In the genomic region with DNA sequence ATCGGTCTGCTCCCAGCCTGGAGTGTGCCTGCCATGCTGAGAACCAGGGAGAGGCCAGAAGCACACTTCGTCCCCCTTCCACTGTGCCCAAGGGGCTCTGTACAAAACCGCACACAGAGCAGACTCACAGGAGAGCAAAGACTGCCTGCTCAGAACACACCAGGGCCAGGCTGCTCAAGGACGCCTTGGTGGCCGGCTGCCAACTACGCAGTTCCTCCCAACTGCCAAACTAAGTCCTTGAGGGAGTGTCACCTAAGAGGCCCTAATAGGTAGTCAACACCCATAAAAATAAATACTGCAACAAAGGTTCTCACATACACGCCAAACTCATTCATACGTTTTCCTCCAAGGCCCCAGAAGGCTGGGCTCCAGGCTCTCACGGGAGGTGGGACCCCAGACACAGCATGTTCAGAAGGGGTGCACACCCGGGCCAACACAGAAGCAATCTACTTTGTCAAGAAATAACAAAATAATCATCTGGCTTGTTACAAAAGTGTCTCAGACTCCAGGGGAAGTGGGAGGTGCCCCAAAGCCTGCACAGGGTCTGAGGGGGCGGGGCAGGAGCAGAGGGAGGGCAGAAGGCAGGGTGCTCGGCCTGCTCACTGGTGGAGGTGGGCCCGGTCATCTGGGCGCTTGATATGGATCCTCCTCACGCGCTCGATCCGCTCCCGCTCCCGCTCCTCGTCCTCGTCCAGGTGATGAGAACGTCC, we compare ENCODE assay signal across 8 mouse cellular contexts. TPM values are rescaled to one million over a fixed set of nuclear protein-coding genes. Genes with fewer than 3 reads are reported as not detected.
DNase-seq lines count a peak whose midpoint lies in the region; ATAC-seq lines count a peak whose summit lies in the region.

No protein-coding gene starts in this region.

- H3K36me3 ChIP-seq in lung, embryonic 15.5 days, result peaks cover 91% of the 10 kb centered on the region

- H3K4me1 ChIP-seq in lung, embryonic 15.5 days, result peaks cover 46% of the 10 kb centered on the region

- no peaks in the 10 kb centered on the region for H3K27me3 ChIP-seq in lung, embryonic 15.5 days

- ATAC-seq in lung, embryonic 15.5 days (ENCODE audit: borderline replicate concordance, extremely low read depth, low FRiP score, low TSS enrichment), result peak; percentile 71

- H3K9me3 ChIP-seq in lung, embryonic 15.5 days, result no peaks in the 10 kb centered on the region

- H3K9ac ChIP-seq in lung, embryonic 15.5 days, result 0 out of 2 replicates have a peak overlapping the region, but pooled peaks have one; percentile 14

- H3K4me3 ChIP-seq in lung, embryonic 15.5 days, result no peak overlapping the region

- peak; percentile 74 to 82 for DNase-seq in adrenal gland, adult (ENCODE audit: inconsistent age in 2 of 2, low spot score in 1 of 2)
- DNase-seq in adrenal gland, postnatal 4 days (ENCODE audit: low spot score in 2 of 2), result no peak
- peak; percentile 59 for DNase-seq in urinary bladder, postnatal 14 days (ENCODE audit: low spot score)
- no peak for DNase-seq in urinary bladder, postnatal 25 days (ENCODE audit: low spot score)
- DNase-seq in testis, postnatal 14 days (ENCODE audit: low spot score), result peak; percentile 81
- DNase-seq in natural killer cell, adult 2 months (ENCODE audit: low spot score in 2 of 2), result no peak
- no peak for DNase-seq in urinary bladder, adult 18-20 months (ENCODE audit: low spot score in 2 of 2)

- WGBS in lung, embryonic 15.5 days, result 64% methylated on average over 23 of the region's 23 CpGs

- peak overlapping the region; percentile 7; the same call in 1 of the 2 replicates for H3K4me2 ChIP-seq in lung, embryonic 15.5 days

- peak overlapping the region; percentile 93 for H3K27ac ChIP-seq in lung, embryonic 15.5 days

RNA-seq across cellular contexts. Expression of a gene that starts 15.1 kb away (rescaled TPM):
- 10 to 100 TPM; 77.9 to 82.8 TPM for total RNA-seq in adrenal gland, postnatal 4 days (2021)
- polyA plus RNA-seq in lung, embryonic 15.5 days (2015; fragmentation: Nextera tagmentation; extraction: Ambion mirVana), result 169 and 176 TPM in 2 replicates

RNA-seq across cellular contexts. Expression of a gene that starts 15.2 kb away (rescaled TPM):
- total RNA-seq in adrenal gland, postnatal 4 days (2021), result 10 to 100 TPM; 65.4 to 72.7 TPM
- 43.4 and 46.5 TPM in 2 replicates for polyA plus RNA-seq in lung, embryonic 15.5 days (2015; fragmentation: Nextera tagmentation; extraction: Ambion mirVana)

Comparison
In these comparisons a context has a peak if more than half of its experiments do, and no peak if none do; other contexts are left out.
1. DNase-seq: peak in adrenal gland, adult (2 of 2), urinary bladder, postnatal 14 days (single experiment) and testis, postnatal 14 days (single experiment); none in adrenal gland, postnatal 4 days (0 of 2), urinary bladder, postnatal 25 days (single experiment), natural killer cell, adult 2 months (0 of 2) and urinary bladder, adult 18-20 months (0 of 2).